Mouse (Mus musculus) forebrain, postnatal 0 days (tissue): ENCODE measurements around the gene Kcnk5. TPM values are rescaled to one million over a fixed set of nuclear protein-coding genes. Genes with fewer than 3 reads are reported as not detected.

Experiments
- ATAC-seq: fragments of 200-750 bp; cut with Nextera tagmentation; 2 replicates; pipeline ENCODE4 v1.8.0; 2017; ENCODE audit warnings: mild to moderate bottlenecking, moderate library complexity
- DNase-seq: peaks from one replicate; pipeline ENCODE4 v3.0.0-alpha.2; 2015
- H3K27ac ChIP-seq: fragments of 300-500 bp; sonication (generic); 2 replicates; pipeline ENCODE4 v1.5.1; 2014; ENCODE audit warnings: low read depth, mild to moderate bottlenecking, antibody characterized with exemption, low read length, moderate library complexity, mixed read lengths
- H3K27me3 ChIP-seq: fragments of 300-500 bp; sonication (generic); 2 replicates; pipeline ENCODE4 v1.6.1; 2014; ENCODE audit warnings: mild to moderate bottlenecking, low read length, mixed read lengths; ENCODE audit not compliant: insufficient read depth
- H3K36me3 ChIP-seq: fragments of 300-500 bp; sonication (generic); 2 replicates; pipeline ENCODE4 v1.6.1; 2014; ENCODE audit warnings: mild to moderate bottlenecking, moderate library complexity; ENCODE audit not compliant: insufficient read depth
- H3K4me1 ChIP-seq: fragments of 300-500 bp; sonication (generic); 2 replicates; pipeline ENCODE4 v1.6.1; 2014; ENCODE audit warnings: antibody characterized with exemption; ENCODE audit not compliant: insufficient read depth
- H3K4me2 ChIP-seq: fragments of 300-500 bp; sonication (generic); 2 replicates; pipeline ENCODE4 v1.6.1; 2014; ENCODE audit warnings: low read depth, mild to moderate bottlenecking, moderate library complexity
- H3K4me3 ChIP-seq: fragments of 300-500 bp; sonication (generic); 2 replicates; pipeline ENCODE4 v1.5.1; 2014; ENCODE audit warnings: low read depth, low read length, mixed read lengths
- H3K9ac ChIP-seq: fragments of 300-500 bp; sonication (generic); 2 replicates; pipeline ENCODE4 v1.6.1; 2014; ENCODE audit warnings: mild to moderate bottlenecking
- H3K9me3 ChIP-seq: fragments of 300-500 bp; sonication (generic); 2 replicates; pipeline ENCODE4 v1.6.1; 2016; ENCODE audit warnings: low read length
- CTCF ChIP-seq: sonication (generic); IDR thresholded peaks from 2 replicates; pipeline ENCODE4 v1.5.1; 2016; ENCODE audit warnings: antibody characterized with exemption, control low read depth, low read depth
- WGBS: fragments of 180-500 bp; shearing (Covaris S2); extraction: QIAGEN DNeasy Blood & Tissue Kit; methylation state at CpG from one replicate; pipeline ENCODE4 v1.1.7; 2014; 5-methylcytosine and 5-hydroxymethylcytosine counted together
- polyA plus RNA-seq: library from polyadenylated mRNA; unstranded; fragments of >200 nt; fragmentation: Nextera tagmentation; extraction: Ambion mirVana; gene quantifications from 2 replicates; pipeline ENCODE4 v1.2.1, GENCODE M21; 2015
- total RNA-seq: library from RNA; depleted of rRNA; stranded (reverse); fragments of >200 nt; gene quantifications from 2 replicates; pipeline ENCODE4 v1.2.3, GENCODE M21; 2014

The Kcnk5 gene
- total and polyA plus RNA-seq, 2 experiments from 2014 or later = 0.71 to 0.76 TPM

- H3K36me3 ChIP-seq = no peaks in the 10 kb centered on the region
- no peaks in the 10 kb centered on the region for H3K9me3 ChIP-seq
- no peak overlapping the region for H3K4me2 ChIP-seq
- H3K27ac ChIP-seq = no peak overlapping the region
- TF ChIP-seq CTCF = no peak
- 90% methylated on average over 10 of the region's 10 CpGs for WGBS
- no peak for ATAC-seq
- no peaks in the 10 kb centered on the region for H3K27me3 ChIP-seq
- H3K4me1 ChIP-seq = no peaks in the 10 kb centered on the region
- H3K9ac ChIP-seq = no peak overlapping the region
- DNase-seq = no peak
- H3K4me3 ChIP-seq = no peak overlapping the region
Measured at GRCm38 (mm10) chr14:20157595-20157994, 24.0 kb downstream of the Kcnk5 start.

- H3K9ac ChIP-seq = no peak overlapping the region
- no peaks in the 10 kb centered on the region for H3K4me1 ChIP-seq
- DNase-seq (no peak), ATAC-seq (no peak)
- no peaks in the 10 kb centered on the region for H3K27me3 ChIP-seq
- H3K27ac ChIP-seq = no peak overlapping the region
- no peak for TF ChIP-seq CTCF
- no peak overlapping the region for H3K4me3 ChIP-seq
- no peaks in the 10 kb centered on the region for H3K9me3 ChIP-seq
- H3K4me2 ChIP-seq = no peak overlapping the region
- WGBS = 49% methylated on average over 10 of the region's 10 CpGs
- H3K36me3 ChIP-seq = no peaks in the 10 kb centered on the region
Measured at GRCm38 (mm10) chr14:20155718-20156117, 25.9 kb downstream of the Kcnk5 start.

- Histone ChIP-seq H3K9ac (no peak overlapping the region), H3K9me3 (no peaks in the 10 kb centered on the region), H3K27ac (no peak overlapping the region), H3K4me1 (no peaks in the 10 kb centered on the region), H3K36me3 (no peaks in the 10 kb centered on the region), H3K27me3 (no peaks in the 10 kb centered on the region), H3K4me2 (no peak overlapping the region), H3K4me3 (no peak overlapping the region)
- no peak for TF ChIP-seq CTCF
- peak; percentile 53; the same call in 1 of the 2 replicates for ATAC-seq
- 90% methylated on average over 4 of the region's 4 CpGs for WGBS
- DNase-seq = no peak
Measured at GRCm38 (mm10) chr14:20154937-20155336, 26.7 kb downstream of the Kcnk5 start.

GRCm38 (mm10) chr14:20154245-20154644 is 27.4 kb downstream of the Kcnk5 start:
- no peak overlapping the region for H3K9ac ChIP-seq
- WGBS = 77% methylated on average over 7 of the region's 7 CpGs
- DNase-seq = no peak

GRCm38 (mm10) chr14:20149127-20150080 is 32.2 kb downstream of the Kcnk5 start:
- H3K4me2 ChIP-seq = no peak overlapping the region
- WGBS = 92% methylated on average over 22 of the region's 22 CpGs
- H3K9ac ChIP-seq = no peak overlapping the region
- no peak overlapping the region for H3K27ac ChIP-seq
- H3K4me1 ChIP-seq = no peaks in the 10 kb centered on the region
- ATAC-seq = no peak
- TF ChIP-seq CTCF = no peak
- H3K27me3 ChIP-seq = no peaks in the 10 kb centered on the region
- H3K9me3 ChIP-seq = no peaks in the 10 kb centered on the region
- H3K36me3 ChIP-seq = no peaks in the 10 kb centered on the region
- H3K4me3 ChIP-seq = no peak overlapping the region
- no peak for DNase-seq

More at GRCm38 (mm10) chr14:20154245-20154644, 27.4 kb downstream of the Kcnk5 start:
- no peaks in the 10 kb centered on the region for H3K9me3 ChIP-seq
- no peak for ATAC-seq
- H3K27ac ChIP-seq = no peak overlapping the region
- no peaks in the 10 kb centered on the region for H3K27me3 ChIP-seq
- H3K4me2 ChIP-seq = no peak overlapping the region
- H3K36me3 ChIP-seq = no peaks in the 10 kb centered on the region
- TF ChIP-seq CTCF = no peak
- no peak overlapping the region for H3K4me3 ChIP-seq
- H3K4me1 ChIP-seq = no peaks in the 10 kb centered on the region

- 97% methylated on average over 11 of the region's 11 CpGs for WGBS
- no peak for ATAC-seq
- H3K4me3 ChIP-seq = no peak overlapping the region
Measured at GRCm38 (mm10) chr14:20148514-20148913, 33.1 kb downstream of the Kcnk5 start.

GRCm38 (mm10) chr14:20147854-20148253 is 33.8 kb downstream of the Kcnk5 start:
- Histone ChIP-seq H3K27me3 (no peaks in the 10 kb centered on the region), H3K36me3 (no peaks in the 10 kb centered on the region), H3K9me3 (no peaks in the 10 kb centered on the region), H3K4me3 (no peak overlapping the region), H3K27ac (no peak overlapping the region), H3K4me2 (no peak overlapping the region), H3K4me1 (no peaks in the 10 kb centered on the region), H3K9ac (no peak overlapping the region)
- DNase-seq (no peak), ATAC-seq (no peak)
- no peak for TF ChIP-seq CTCF
- 92% methylated on average over 7 of the region's 7 CpGs for WGBS

More at GRCm38 (mm10) chr14:20148514-20148913, 33.1 kb downstream of the Kcnk5 start:
- TF ChIP-seq CTCF = no peak
- Histone ChIP-seq H3K4me2 (no peak overlapping the region), H3K27ac (no peak overlapping the region), H3K36me3 (no peaks in the 10 kb centered on the region), H3K9me3 (no peaks in the 10 kb centered on the region), H3K4me1 (no peaks in the 10 kb centered on the region), H3K9ac (no peak overlapping the region), H3K27me3 (no peaks in the 10 kb centered on the region)
- no peak for DNase-seq
